Mouse (Mus musculus) neutrophil, adult 65 days (primary cell): ENCODE data around the gene Crebzf. TPM values are rescaled to one million over a fixed set of nuclear protein-coding genes. Genes with fewer than 3 reads are reported as not detected.

Source experiments
- total RNA-seq: library from RNA; stranded (reverse); gene quantifications from 2 replicates; pipeline ENCODE4 v1.2.4, GENCODE M21; 2023

Gene Crebzf
- 36.8 and 56.4 TPM in 2 replicates for total RNA-seq

GRCm38 (mm10) chr7:90442518-90443080 is at the start of gene Crebzf:
Gene Crebzf, plus strand, starts transcription at chr7:90442729.

GRCm38 (mm10) chr7:90426020-90427001 is 16.2 kb upstream of the Crebzf start, which contains the start of gene Ccdc89:
Gene Ccdc89, plus strand, starts transcription at chr7:90426577.

GRCm38 (mm10) chr7:90456845-90457468 is 14.4 kb downstream of the Crebzf start, which contains the start of gene Tmem126a:
Gene Tmem126a, minus strand, starts transcription at chr7:90457229.

GRCm38 (mm10) chr7:90475793-90476312 is 33.3 kb downstream of the Crebzf start, which contains the start of gene Tmem126b:
Gene Tmem126b, minus strand, starts transcription at chr7:90476001.

GRCm38 (mm10) chr7:90476313-90477245 is 34.0 kb downstream of the Crebzf start, which contains the start of gene Dlg2:
Gene Dlg2, plus strand, starts transcription at chr7:90476672.

Other genes starting within 250 kb of the Crebzf start
- not detected in 2 replicates for gene Ccdc83, start 177.0 kb upstream of the Crebzf start, total RNA-seq
- gene Sytl2, start 140.5 kb upstream of the Crebzf start, total RNA-seq = 0.41 and 0.63 TPM in 2 replicates
- not detected in 2 replicates for gene Ccdc89, start 16.2 kb upstream of the Crebzf start, total RNA-seq
- 8.1 and 12.8 TPM in 2 replicates for gene Tmem126a, start 14.5 kb downstream of the Crebzf start, total RNA-seq
- gene Tmem126b, start 33.3 kb downstream of the Crebzf start, total RNA-seq = 2.9 and 3.3 TPM in 2 replicates
- 0.64 and 0.95 TPM in 2 replicates for gene Dlg2, start 33.9 kb downstream of the Crebzf start, total RNA-seq